Mouse (Mus musculus) liver, embryonic 14.5 days (tissue): ENCODE measurements around the gene Rbpjl.

Source experiments
- CTCF ChIP-seq: IDR thresholded peaks from 2 replicates; pipeline ENCODE4 v1.5.1; 2016; ENCODE audit warnings: antibody characterized with exemption, low read depth, control low read depth
- EP300 ChIP-seq: IDR thresholded peaks from 2 replicates; pipeline ENCODE4 v1.6.1; 2016; ENCODE audit warnings: antibody characterized with exemption, low read depth

DNA sequence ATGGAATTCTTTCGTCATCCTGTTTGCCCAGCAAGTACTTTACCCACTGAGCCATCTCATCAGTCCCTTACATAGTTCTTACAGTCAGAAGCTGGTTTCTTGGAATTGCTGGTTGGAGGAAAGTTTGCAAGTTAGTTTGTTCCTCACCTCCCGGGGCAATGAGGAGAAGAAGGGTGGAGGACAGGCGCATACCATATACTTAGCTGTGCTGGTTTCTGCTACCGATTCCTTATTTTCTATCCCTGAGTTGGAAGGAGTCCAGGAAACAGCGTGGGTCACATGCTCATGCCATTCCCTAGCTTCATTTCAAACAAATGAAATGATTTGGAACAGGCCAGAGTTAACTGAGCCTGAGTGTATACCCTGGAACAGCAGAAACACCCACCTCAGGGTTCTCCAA lies 46.0 kb downstream of the Rbpjl start:
- TF ChIP-seq CTCF: no peak
- no peak for TF ChIP-seq EP300
